Mouse (Mus musculus) limb, embryonic 11.5 days (tissue): Measurements from ENCODE around the gene Traf4. TPM values are rescaled to one million over a fixed set of nuclear protein-coding genes. Genes with fewer than 3 reads are reported as not detected.
A peak's percentile ranks its signal among the peaks of the same experiment; 100 is the strongest.

Source experiments
- ATAC-seq: fragments of 200-750 bp; cut with Nextera tagmentation; 2 replicates; pipeline ENCODE4 v1.8.0; 2017; ENCODE audit warnings: low read depth; ENCODE audit not compliant: insufficient number of reproducible peaks, low FRiP score, low TSS enrichment
- DNase-seq: peaks from one replicate; pipeline ENCODE4 v3.0.0-alpha.2; 2015; ENCODE audit warnings: low spot score
- H3K27ac ChIP-seq: fragments of 300-500 bp; sonication (generic); replicated peaks from 2 replicates; pipeline ENCODE4 v1.5.1; 2014; ENCODE audit warnings: low read depth, mild to moderate bottlenecking, low read length
- H3K27me3 ChIP-seq: fragments of 300-500 bp; sonication (generic); 2 replicates; pipeline ENCODE4 v1.6.1; 2014; ENCODE audit warnings: mild to moderate bottlenecking, low read length, mixed read lengths; ENCODE audit not compliant: control insufficient read depth, insufficient read depth
- H3K36me3 ChIP-seq: fragments of 300-500 bp; sonication (generic); 2 replicates; pipeline ENCODE4 v1.6.1; 2014; ENCODE audit warnings: mild to moderate bottlenecking, low read length, moderate library complexity, mixed read lengths; ENCODE audit not compliant: control insufficient read depth, insufficient read depth
- H3K4me1 ChIP-seq: fragments of 300-500 bp; sonication (generic); 2 replicates; pipeline ENCODE4 v1.6.1; 2014; ENCODE audit warnings: low read length, mixed read lengths; ENCODE audit not compliant: control insufficient read depth, insufficient read depth
- H3K4me2 ChIP-seq: fragments of 300-500 bp; sonication (generic); 2 replicates; pipeline ENCODE4 v1.6.1; 2014; ENCODE audit warnings: low read depth, mild to moderate bottlenecking, moderate library complexity; ENCODE audit not compliant: severe bottlenecking
- H3K4me3 ChIP-seq: fragments of 300-500 bp; sonication (generic); 2 replicates; pipeline ENCODE4 v1.5.1; 2014; ENCODE audit warnings: low read depth, low read length
- H3K9ac ChIP-seq: fragments of 300-500 bp; sonication (generic); 2 replicates; pipeline ENCODE4 v1.6.1; 2014; ENCODE audit warnings: mild to moderate bottlenecking, low read length
- H3K9me3 ChIP-seq: fragments of 300-500 bp; sonication (generic); 2 replicates; pipeline ENCODE4 v1.6.1; 2016; ENCODE audit warnings: low read length; ENCODE audit not compliant: control insufficient read depth
- WGBS: fragments of 180-500 bp; shearing (Covaris S2); extraction: QIAGEN DNeasy Blood & Tissue Kit; methylation state at CpG from one replicate; pipeline ENCODE4 v1.1.7; 2014; 5-methylcytosine and 5-hydroxymethylcytosine counted together
- microRNA-seq: library from miRNA; unstranded; fragments of <30 nt; microRNA quantifications from one replicate; pipeline ENCODE4, GENCODE M21; 2016
- polyA plus RNA-seq: library from polyadenylated mRNA; unstranded; fragments of >200 nt; fragmentation: Nextera tagmentation; extraction: Ambion mirVana; gene quantifications from 2 replicates; pipeline ENCODE4 v1.2.1, GENCODE M21; 2014

Traf4 gene
- polyA plus RNA-seq, 1 experiment from 2014 or later: 92.6 TPM

- H3K27me3 ChIP-seq: no peaks in the 10 kb centered on the region
- no peak overlapping the region for H3K9ac ChIP-seq
- 88% methylated on average over 8 of the region's 8 CpGs for WGBS
- H3K9me3 ChIP-seq: no peaks in the 10 kb centered on the region
- peaks cover 6% of the 10 kb centered on the region for H3K4me1 ChIP-seq
- no peak overlapping the region for H3K4me2 ChIP-seq
- H3K36me3 ChIP-seq: no peaks in the 10 kb centered on the region
- ATAC-seq (no peak), DNase-seq (no peak)
- H3K4me3 ChIP-seq: no peak overlapping the region
- H3K27ac ChIP-seq: no peak overlapping the region
These were observed 45.5 kb downstream of the Traf4 start for GRCm38 (mm10) chr11:78119898-78120297.

- Histone ChIP-seq H3K27ac (no peak overlapping the region), H3K9ac (no peak overlapping the region), H3K4me1 (peaks cover 6% of the 10 kb centered on the region), H3K4me3 (no peak overlapping the region), H3K9me3 (no peaks in the 10 kb centered on the region), H3K27me3 (no peaks in the 10 kb centered on the region), H3K36me3 (no peaks in the 10 kb centered on the region), H3K4me2 (no peak overlapping the region)
- ATAC-seq (no peak), DNase-seq (no peak)
These were observed 46.9 kb downstream of the Traf4 start for GRCm38 (mm10) chr11:78118467-78118866.

GRCm38 (mm10) chr11:78116146-78116410, 49.3 kb downstream of the Traf4 start:
- H3K4me1 ChIP-seq: peaks cover 6% of the 10 kb centered on the region
- H3K9me3 ChIP-seq: no peaks in the 10 kb centered on the region
- 0 out of 2 replicates have a peak overlapping the region, but pooled peaks have one; percentile 78 for H3K27ac ChIP-seq
- DNase-seq: peak; percentile 22
- 7% methylated on average over 5 of the region's 5 CpGs for WGBS
- peak overlapping the region; percentile 82 for H3K9ac ChIP-seq
- no peaks in the 10 kb centered on the region for H3K36me3 ChIP-seq
- ATAC-seq: no peak
- H3K27me3 ChIP-seq: no peaks in the 10 kb centered on the region
- H3K4me3 ChIP-seq: peak overlapping the region; percentile 67
- peak overlapping the region; percentile 66 for H3K4me2 ChIP-seq

GRCm38 (mm10) chr11:78115367-78116145, 49.8 kb downstream of the Traf4 start:
- peak overlapping the region; percentile 66 for H3K4me2 ChIP-seq
- H3K27me3 ChIP-seq: no peaks in the 10 kb centered on the region
- no peaks in the 10 kb centered on the region for H3K9me3 ChIP-seq
- under 1% methylated on average over 32 of the region's 37 CpGs for WGBS
- peak overlapping the region; percentile 83 for H3K9ac ChIP-seq
- H3K36me3 ChIP-seq: no peaks in the 10 kb centered on the region
- peaks cover 6% of the 10 kb centered on the region for H3K4me1 ChIP-seq
- ATAC-seq (peak; percentile 99), DNase-seq (peak; percentile 98)
- H3K27ac ChIP-seq: peak overlapping the region; percentile 83
- H3K4me3 ChIP-seq: peak overlapping the region; percentile 67

GRCm38 (mm10) chr11:78114676-78115366, 50.6 kb downstream of the Traf4 start:
- peak overlapping the region; percentile 66 for H3K4me2 ChIP-seq
- H3K4me1 ChIP-seq: peaks cover 6% of the 10 kb centered on the region
- 9% methylated on average over 19 of the region's 19 CpGs for WGBS
- DNase-seq: peak; percentile 43
- peak overlapping the region; percentile 83 for H3K27ac ChIP-seq
- H3K9ac ChIP-seq: peak overlapping the region; percentile 83
- no peak for ATAC-seq
- H3K4me3 ChIP-seq: peak overlapping the region; percentile 67
- no peaks in the 10 kb centered on the region for H3K36me3 ChIP-seq
- no peaks in the 10 kb centered on the region for H3K27me3 ChIP-seq
- no peaks in the 10 kb centered on the region for H3K9me3 ChIP-seq

GRCm38 (mm10) chr11:78113616-78114015, 51.8 kb downstream of the Traf4 start:
- Histone ChIP-seq H3K9me3 (no peaks in the 10 kb centered on the region), H3K27ac (no peak overlapping the region), H3K4me3 (no peak overlapping the region), H3K4me2 (no peak overlapping the region), H3K9ac (no peak overlapping the region), H3K36me3 (no peaks in the 10 kb centered on the region), H3K4me1 (peaks cover 6% of the 10 kb centered on the region), H3K27me3 (no peaks in the 10 kb centered on the region)
- DNase-seq (no peak), ATAC-seq (no peak)
- WGBS: 93% methylated on average over 2 of the region's 2 CpGs

Small RNAs within 50 kb of the gene (microRNA-seq; reads per million reads assigned to microRNA genes)
- not detected for gene Mir7653

Other genes starting within 250 kb of the Traf4 start
- gene Sez6, start 234.8 kb downstream of the Traf4 start, polyA plus RNA-seq: 0.10 and 0.23 TPM in 2 replicates
- gene Phf12, start 182.8 kb downstream of the Traf4 start, polyA plus RNA-seq: 19.6 and 21.1 TPM in 2 replicates
- 19.1 and 19.3 TPM in 2 replicates for gene Dhrs13, start 133.3 kb downstream of the Traf4 start, polyA plus RNA-seq
- 48.7 and 49.5 TPM in 2 replicates for gene Flot2, start 127.7 kb downstream of the Traf4 start, polyA plus RNA-seq
- gene Eral1, start 85.2 kb downstream of the Traf4 start, polyA plus RNA-seq: 44.3 and 44.4 TPM in 2 replicates
- gene Fam222b, start 70.9 kb downstream of the Traf4 start, polyA plus RNA-seq: 21.8 and 24.6 TPM in 2 replicates
- 15.0 and 15.5 TPM in 2 replicates for gene Nek8, start 11.1 kb upstream of the Traf4 start, polyA plus RNA-seq
- gene Tlcd1, start 11.1 kb upstream of the Traf4 start, polyA plus RNA-seq: 8.7 and 10.4 TPM in 2 replicates
- 1,529 and 1,574 TPM in 2 replicates for gene Rpl23a, start 18.0 kb upstream of the Traf4 start, polyA plus RNA-seq
- 142 and 144 TPM in 2 replicates for gene Rab34, start 22.8 kb upstream of the Traf4 start, polyA plus RNA-seq
- 0.84 and 1.3 TPM in 2 replicates for gene Proca1, start 27.8 kb upstream of the Traf4 start, polyA plus RNA-seq
- 44.0 and 44.9 TPM in 2 replicates for gene Sdf2, start 80.2 kb upstream of the Traf4 start, polyA plus RNA-seq
- gene Supt6, start 80.4 kb upstream of the Traf4 start, polyA plus RNA-seq: 30.8 and 34.1 TPM in 2 replicates
- gene 2610507B11Rik, start 96.2 kb upstream of the Traf4 start, polyA plus RNA-seq: 71.5 and 72.6 TPM in 2 replicates
- 0.09 and 0.16 TPM in 2 replicates for gene BC030499, start 125.3 kb upstream of the Traf4 start, polyA plus RNA-seq
- gene Spag5, start 135.9 kb upstream of the Traf4 start, polyA plus RNA-seq: 65.6 and 72.4 TPM in 2 replicates
- gene Aldoc, start 157.4 kb upstream of the Traf4 start, polyA plus RNA-seq: 3.6 and 8.5 TPM in 2 replicates
- gene Pigs, start 162.8 kb upstream of the Traf4 start, polyA plus RNA-seq: 69.2 and 70.2 TPM in 2 replicates
- gene Unc119, start 177.9 kb upstream of the Traf4 start, polyA plus RNA-seq: 84.2 and 86.9 TPM in 2 replicates
- gene Foxn1, start 221.0 kb upstream of the Traf4 start, polyA plus RNA-seq: 0.04 and 0.06 TPM in 2 replicates